Mouse (Mus musculus): ENCODE data around the gene Vmn1r40.

The Vmn1r40 gene

GRCm38 (mm10) chr6:89707240-89707639 lies at the start of gene Vmn1r40:
Vmn1r40 (plus strand) TSS chr6:89707540.
- in situ Hi-C loops (cut with MboI, MseI): no loop called here

GRCm38 (mm10) chr6:89658342-89658741 lies 49.0 kb upstream of the Vmn1r40 start:
- in situ Hi-C loops (cut with MboI, MseI): no loop called here

- in situ Hi-C loops (cut with MboI, MseI): no loop called here
Observed at GRCm38 (mm10) chr6:89658931-89659330, 48.4 kb upstream of the Vmn1r40 start.

- in situ Hi-C loops (cut with MboI, MseI): no loop called here
Observed at GRCm38 (mm10) chr6:89659692-89660423, 47.5 kb upstream of the Vmn1r40 start.

- in situ Hi-C loops (cut with MboI, MseI): no loop called here
Observed at GRCm38 (mm10) chr6:89660490-89660889, 46.9 kb upstream of the Vmn1r40 start.

- in situ Hi-C loops (cut with MboI, MseI): no loop called here
Observed at GRCm38 (mm10) chr6:89662521-89662920, 44.8 kb upstream of the Vmn1r40 start.

GRCm38 (mm10) chr6:89665155-89665554 lies 42.2 kb upstream of the Vmn1r40 start:
- in situ Hi-C loops (cut with MboI, MseI): no loop called here

GRCm38 (mm10) chr6:89665667-89666066 lies 41.7 kb upstream of the Vmn1r40 start:
- in situ Hi-C loops (cut with MboI, MseI): no loop called here

- in situ Hi-C loops (cut with MboI, MseI): no loop called here
Observed at GRCm38 (mm10) chr6:89666976-89667375, 40.4 kb upstream of the Vmn1r40 start.

- in situ Hi-C loops (cut with MboI, MseI): no loop called here
Observed at GRCm38 (mm10) chr6:89669556-89669955, 37.8 kb upstream of the Vmn1r40 start.

GRCm38 (mm10) chr6:89671431-89671830 lies 35.9 kb upstream of the Vmn1r40 start:
- in situ Hi-C loops (cut with MboI, MseI): no loop called here

- in situ Hi-C loops (cut with MboI, MseI): no loop called here
Observed at GRCm38 (mm10) chr6:89672641-89673040, 34.7 kb upstream of the Vmn1r40 start.

- in situ Hi-C loops (cut with MboI, MseI): no loop called here
Observed at GRCm38 (mm10) chr6:89673135-89673780, 34.1 kb upstream of the Vmn1r40 start.

- in situ Hi-C loops (cut with MboI, MseI): no loop called here
Observed at GRCm38 (mm10) chr6:89678522-89678921, 28.8 kb upstream of the Vmn1r40 start.

- in situ Hi-C loops (cut with MboI, MseI): no loop called here
Observed at GRCm38 (mm10) chr6:89679291-89679835, 28.0 kb upstream of the Vmn1r40 start.

- in situ Hi-C loops (cut with MboI, MseI): loop anchor here (5.0 kb wide), 2 partner anchors 647 to 752 kb away; partner anchors contain the start of gene Chst13
Observed at GRCm38 (mm10) chr6:89680155-89680554, 27.2 kb upstream of the Vmn1r40 start.

GRCm38 (mm10) chr6:89684231-89684630 lies 23.1 kb upstream of the Vmn1r40 start:
- in situ Hi-C loops (cut with MboI, MseI): loop anchor here (5.0 kb wide), 2 partner anchors 643 to 748 kb away; partner anchors contain the start of gene Chst13

GRCm38 (mm10) chr6:89687100-89687499 lies 20.2 kb upstream of the Vmn1r40 start:
- in situ Hi-C loops (cut with MboI, MseI): no loop called here

- in situ Hi-C loops (cut with MboI, MseI): no loop called here
Observed at GRCm38 (mm10) chr6:89706624-89707023, 716 bp upstream of the Vmn1r40 start.

GRCm38 (mm10) chr6:89718051-89718450 lies 10.7 kb downstream of the Vmn1r40 start:
- in situ Hi-C loops (cut with MboI, MseI): no loop called here

GRCm38 (mm10) chr6:89740466-89740865 lies 33.1 kb downstream of the Vmn1r40 start, which contains the start of gene Vmn1r41:
Vmn1r41 (plus strand) TSS chr6:89740766.
- in situ Hi-C loops (cut with MboI, MseI): no loop called here

- in situ Hi-C loops (cut with MboI, MseI): no loop called here
Observed at GRCm38 (mm10) chr6:89742811-89743210, 35.5 kb downstream of the Vmn1r40 start.

Data from T-helper 1 cell (primary cell).